Mouse (Mus musculus): Measurements from ENCODE around the gene Xpr1. TPM values are rescaled to one million over a fixed set of nuclear protein-coding genes. Genes with fewer than 3 reads are reported as not detected.

Xpr1 gene
- polyA plus RNA-seq, 1 experiment from 2014 or later: 92.5 TPM

DNA sequence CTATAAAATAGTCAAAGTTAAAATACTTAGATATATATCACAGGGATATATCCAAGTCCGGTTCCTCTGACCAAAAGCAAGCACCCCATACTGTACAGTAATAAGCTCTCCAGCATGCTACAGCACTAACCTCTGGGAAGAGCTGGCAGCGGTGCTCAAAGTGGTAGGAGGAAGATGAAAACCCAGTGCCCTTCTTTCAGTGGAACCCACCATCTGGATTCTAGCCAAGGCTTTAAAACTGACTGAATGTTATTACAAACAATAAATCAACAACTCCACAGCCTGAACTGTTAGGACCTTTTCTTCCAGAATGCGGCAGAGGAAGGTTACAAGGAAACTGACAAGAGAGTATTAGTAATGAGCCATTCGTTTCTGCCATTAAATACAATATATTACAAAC, 1.8 kb downstream of the Xpr1 start:
- 29% methylated on average over 4 of the region's 4 CpGs for WGBS
- H3K27me3 ChIP-seq (replicated peaks; ENCODE audit: control insufficient read depth, insufficient read depth, low read length): no peaks in the 10 kb centered on the region
- no peaks in the 10 kb centered on the region for H3K36me3 ChIP-seq (ENCODE audit: control insufficient read depth, insufficient read depth)
- peak overlapping the region; percentile 54 for H3K9ac ChIP-seq (replicated peaks; ENCODE audit: low read depth, low read length)
- peaks cover 9% of the 10 kb centered on the region; the same call in 1 of the 2 replicates for H3K4me1 ChIP-seq (replicated peaks; ENCODE audit: control insufficient read depth, insufficient read depth, low read length)
- H3K27ac ChIP-seq (ENCODE audit: low read length): 0 out of 2 replicates have a peak overlapping the region, but pooled peaks have one; percentile 48
- no peak for ATAC-seq
- H3K4me3 ChIP-seq (replicated peaks; ENCODE audit: low read length): peak overlapping the region; percentile 42
- peak overlapping the region; percentile 48 for H3K4me2 ChIP-seq (ENCODE audit: low read length)
- H3K9me3 ChIP-seq (ENCODE audit: control insufficient read depth, low read length): no peaks in the 10 kb centered on the region

GRCm38 (mm10) chr1:155412705-155413104, 4.5 kb downstream of the Xpr1 start:
- WGBS: 83% methylated on average over 2 of the region's 2 CpGs
- Histone ChIP-seq H3K4me1 (replicated peaks; ENCODE audit: control insufficient read depth, insufficient read depth, low read length) (peaks cover 9% of the 10 kb centered on the region; the same call in 1 of the 2 replicates), H3K9me3 (ENCODE audit: control insufficient read depth, low read length) (no peaks in the 10 kb centered on the region), H3K9ac (replicated peaks; ENCODE audit: low read depth, low read length) (no peak overlapping the region), H3K4me3 (replicated peaks; ENCODE audit: low read length) (no peak overlapping the region), H3K36me3 (ENCODE audit: control insufficient read depth, insufficient read depth) (no peaks in the 10 kb centered on the region), H3K4me2 (ENCODE audit: low read length) (no peak overlapping the region), H3K27me3 (replicated peaks; ENCODE audit: control insufficient read depth, insufficient read depth, low read length) (no peaks in the 10 kb centered on the region), H3K27ac (ENCODE audit: low read length) (no peak overlapping the region)
- no peak for ATAC-seq

DNA sequence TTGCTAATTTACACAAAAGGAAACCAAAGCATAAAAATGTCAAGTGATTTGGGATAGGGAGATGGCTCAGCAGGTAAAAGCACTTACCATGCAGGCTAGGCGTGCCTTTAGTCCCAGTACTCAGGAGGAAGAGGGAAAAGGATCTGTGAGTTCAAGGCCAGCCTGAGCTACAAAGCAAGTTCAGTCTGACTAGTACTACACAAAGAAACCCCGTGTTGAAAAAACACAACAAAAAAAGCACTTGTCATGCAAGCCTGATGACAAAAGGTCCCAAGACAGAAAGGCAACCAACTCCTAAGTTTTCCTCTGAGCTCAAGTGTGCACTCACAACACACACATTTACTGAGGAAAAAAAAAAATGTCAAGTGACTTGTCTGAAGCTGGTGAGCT, 8.6 kb downstream of the Xpr1 start:
- 69% methylated on average over 2 of the region's 2 CpGs for WGBS
- no peak overlapping the region for H3K4me2 ChIP-seq (ENCODE audit: low read length)
- no peaks in the 10 kb centered on the region for H3K27me3 ChIP-seq (replicated peaks; ENCODE audit: control insufficient read depth, insufficient read depth, low read length)
- no peaks in the 10 kb centered on the region for H3K36me3 ChIP-seq (ENCODE audit: control insufficient read depth, insufficient read depth)
- no peak for ATAC-seq
- H3K4me1 ChIP-seq (replicated peaks; ENCODE audit: control insufficient read depth, insufficient read depth, low read length): peaks cover 5% of the 10 kb centered on the region; the same call in 1 of the 2 replicates
- H3K9ac ChIP-seq (replicated peaks; ENCODE audit: low read depth, low read length): no peak overlapping the region
- H3K4me3 ChIP-seq (replicated peaks; ENCODE audit: low read length): no peak overlapping the region
- peaks cover 3% of the 10 kb centered on the region for H3K9me3 ChIP-seq (ENCODE audit: control insufficient read depth, low read length)
- no peak overlapping the region for H3K27ac ChIP-seq (ENCODE audit: low read length)

DNA sequence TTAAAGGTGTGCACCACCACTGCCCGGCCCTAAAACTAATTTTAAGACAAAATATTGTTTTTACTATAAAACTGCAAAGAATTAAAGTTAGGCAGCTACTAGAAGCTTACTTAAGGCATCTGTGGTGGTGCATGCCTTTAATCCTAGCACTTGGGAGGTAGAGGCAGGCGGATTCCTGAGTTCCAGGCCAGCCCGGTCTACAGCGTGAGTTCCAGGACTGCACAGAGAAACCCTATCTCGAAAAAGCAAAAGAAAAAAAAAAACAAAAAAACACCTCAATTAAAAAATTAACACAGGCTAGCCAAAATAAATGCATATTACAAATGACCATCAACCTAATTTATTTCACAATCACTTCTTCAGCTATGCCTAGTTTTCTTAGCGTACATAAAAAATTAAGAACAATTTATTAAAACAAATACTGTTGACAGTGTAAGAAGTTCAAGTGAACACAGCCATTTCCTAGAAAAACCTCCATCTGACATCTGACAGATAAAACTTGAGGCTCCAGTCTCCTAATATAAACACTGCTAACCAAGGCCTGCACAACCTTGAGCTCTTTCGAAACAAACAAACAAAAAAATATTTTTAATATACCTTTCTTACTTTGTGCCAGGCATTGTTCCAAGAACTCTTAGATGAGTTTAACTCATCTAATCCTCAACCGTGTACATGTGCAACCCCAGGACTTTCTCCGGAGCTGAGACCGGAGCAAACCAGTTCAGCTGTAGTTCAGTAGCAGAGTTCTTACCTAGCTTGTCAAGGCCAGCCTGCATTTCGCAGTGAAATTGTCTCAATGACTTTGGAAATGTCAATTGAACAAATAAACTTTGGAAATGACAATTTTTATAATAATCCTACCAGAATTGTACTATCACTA, 9.3 kb downstream of the Xpr1 start:
- no peak overlapping the region for H3K4me2 ChIP-seq (ENCODE audit: low read length)
- no peak overlapping the region for H3K4me3 ChIP-seq (replicated peaks; ENCODE audit: low read length)
- ATAC-seq: no peak
- WGBS: 95% methylated on average over 11 of the region's 11 CpGs
- H3K36me3 ChIP-seq (ENCODE audit: control insufficient read depth, insufficient read depth): no peaks in the 10 kb centered on the region
- H3K4me1 ChIP-seq (replicated peaks; ENCODE audit: control insufficient read depth, insufficient read depth, low read length): peaks cover 3% of the 10 kb centered on the region; the same call in 1 of the 2 replicates
- H3K27me3 ChIP-seq (replicated peaks; ENCODE audit: control insufficient read depth, insufficient read depth, low read length): no peaks in the 10 kb centered on the region
- H3K9me3 ChIP-seq (ENCODE audit: control insufficient read depth, low read length): peaks cover 3% of the 10 kb centered on the region
- H3K9ac ChIP-seq (replicated peaks; ENCODE audit: low read depth, low read length): no peak overlapping the region
- H3K27ac ChIP-seq (ENCODE audit: low read length): no peak overlapping the region

- no peaks in the 10 kb centered on the region for H3K27me3 ChIP-seq (replicated peaks; ENCODE audit: control insufficient read depth, insufficient read depth, low read length)
- peaks cover 3% of the 10 kb centered on the region for H3K9me3 ChIP-seq (ENCODE audit: control insufficient read depth, low read length)
- H3K9ac ChIP-seq (replicated peaks; ENCODE audit: low read depth, low read length): no peak overlapping the region
- no peak overlapping the region for H3K4me3 ChIP-seq (replicated peaks; ENCODE audit: low read length)
- no peak overlapping the region for H3K4me2 ChIP-seq (ENCODE audit: low read length)
- no peaks in the 10 kb centered on the region for H3K36me3 ChIP-seq (ENCODE audit: control insufficient read depth, insufficient read depth)
- ATAC-seq: no peak
- peaks cover 4% of the 10 kb centered on the region for H3K4me1 ChIP-seq (replicated peaks; ENCODE audit: control insufficient read depth, insufficient read depth, low read length)
- no peak overlapping the region for H3K27ac ChIP-seq (ENCODE audit: low read length)
- WGBS: 66% methylated on average over 4 of the region's 4 CpGs
Measured at GRCm38 (mm10) chr1:155400056-155400455, 17.2 kb downstream of the Xpr1 start.

DNA sequence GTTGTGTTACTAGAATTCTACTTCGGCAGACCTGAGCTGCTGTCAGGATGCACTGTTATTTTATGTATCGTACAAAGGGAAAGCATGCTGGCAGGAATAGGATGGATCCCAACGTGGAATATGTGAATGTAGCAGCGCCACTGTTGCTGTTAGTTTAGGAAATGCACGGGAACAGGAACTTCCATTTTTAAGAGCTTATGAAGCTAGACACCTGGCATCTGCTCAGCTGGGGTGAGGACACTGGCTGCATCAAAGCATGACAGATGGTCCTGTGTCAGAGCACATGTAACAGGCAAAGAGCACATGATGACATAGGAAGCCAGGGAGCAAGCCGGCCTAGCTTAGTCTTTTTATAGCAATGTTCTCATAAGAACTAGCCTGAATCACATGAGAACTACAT, 22.4 kb downstream of the Xpr1 start:
- Histone ChIP-seq H3K4me2 (ENCODE audit: low read length) (no peak overlapping the region), H3K9me3 (ENCODE audit: control insufficient read depth, low read length) (no peaks in the 10 kb centered on the region), H3K36me3 (ENCODE audit: control insufficient read depth, insufficient read depth) (no peaks in the 10 kb centered on the region), H3K27me3 (replicated peaks; ENCODE audit: control insufficient read depth, insufficient read depth, low read length) (no peaks in the 10 kb centered on the region), H3K27ac (ENCODE audit: low read length) (no peak overlapping the region), H3K4me1 (replicated peaks; ENCODE audit: control insufficient read depth, insufficient read depth, low read length) (peaks cover 12% of the 10 kb centered on the region), H3K9ac (replicated peaks; ENCODE audit: low read depth, low read length) (no peak overlapping the region), H3K4me3 (replicated peaks; ENCODE audit: low read length) (no peak overlapping the region)
- 0 out of 2 replicates have a peak, but pooled peaks have one; percentile 47 for ATAC-seq
- 68% methylated on average over 6 of the region's 6 CpGs for WGBS

DNA sequence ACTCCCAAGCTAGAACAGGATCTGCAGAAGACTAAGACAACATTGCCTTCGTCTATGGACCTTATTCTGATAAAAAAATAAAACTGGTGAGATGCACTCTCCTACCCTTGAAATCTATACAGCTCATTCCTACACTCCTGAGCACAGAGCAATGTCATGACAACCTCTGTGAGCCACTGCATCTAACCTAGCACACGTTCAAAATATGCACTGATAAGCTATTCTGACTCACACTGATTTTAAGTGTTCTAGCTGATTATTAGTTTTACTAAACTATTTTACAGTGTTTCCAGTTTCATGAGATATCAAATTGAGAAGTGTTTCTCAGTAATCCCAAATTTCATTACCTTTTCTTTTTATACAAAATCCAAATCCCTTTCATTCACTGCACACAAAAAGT, 23.2 kb downstream of the Xpr1 start:
- no peak for ATAC-seq
- WGBS: 70% methylated on average over 2 of the region's 2 CpGs
- no peaks in the 10 kb centered on the region for H3K36me3 ChIP-seq (ENCODE audit: control insufficient read depth, insufficient read depth)

GRCm38 (mm10) chr1:155392825-155393224, 24.4 kb downstream of the Xpr1 start:
- Histone ChIP-seq H3K4me3 (replicated peaks; ENCODE audit: low read length) (no peak overlapping the region), H3K27me3 (replicated peaks; ENCODE audit: control insufficient read depth, insufficient read depth, low read length) (no peaks in the 10 kb centered on the region), H3K4me2 (ENCODE audit: low read length) (no peak overlapping the region), H3K36me3 (ENCODE audit: control insufficient read depth, insufficient read depth) (no peaks in the 10 kb centered on the region), H3K9ac (replicated peaks; ENCODE audit: low read depth, low read length) (no peak overlapping the region), H3K4me1 (replicated peaks; ENCODE audit: control insufficient read depth, insufficient read depth, low read length) (peaks cover 15% of the 10 kb centered on the region), H3K27ac (ENCODE audit: low read length) (no peak overlapping the region), H3K9me3 (ENCODE audit: control insufficient read depth, low read length) (no peaks in the 10 kb centered on the region)
- WGBS: 97% methylated on average over 7 of the region's 7 CpGs
- ATAC-seq: no peak

More for the DNA sequence above, 23.2 kb downstream of the Xpr1 start:
- Histone ChIP-seq H3K4me2 (ENCODE audit: low read length) (no peak overlapping the region), H3K4me3 (replicated peaks; ENCODE audit: low read length) (no peak overlapping the region), H3K27ac (ENCODE audit: low read length) (no peak overlapping the region), H3K9me3 (ENCODE audit: control insufficient read depth, low read length) (no peaks in the 10 kb centered on the region), H3K4me1 (replicated peaks; ENCODE audit: control insufficient read depth, insufficient read depth, low read length) (peaks cover 9% of the 10 kb centered on the region), H3K9ac (replicated peaks; ENCODE audit: low read depth, low read length) (no peak overlapping the region), H3K27me3 (replicated peaks; ENCODE audit: control insufficient read depth, insufficient read depth, low read length) (no peaks in the 10 kb centered on the region)

GRCm38 (mm10) chr1:155391537-155391936, 25.7 kb downstream of the Xpr1 start:
- Histone ChIP-seq H3K27me3 (replicated peaks; ENCODE audit: control insufficient read depth, insufficient read depth, low read length) (no peaks in the 10 kb centered on the region), H3K9ac (replicated peaks; ENCODE audit: low read depth, low read length) (no peak overlapping the region), H3K9me3 (ENCODE audit: control insufficient read depth, low read length) (no peaks in the 10 kb centered on the region), H3K4me1 (replicated peaks; ENCODE audit: control insufficient read depth, insufficient read depth, low read length) (peaks cover 15% of the 10 kb centered on the region), H3K27ac (ENCODE audit: low read length) (no peak overlapping the region), H3K4me3 (replicated peaks; ENCODE audit: low read length) (no peak overlapping the region), H3K36me3 (ENCODE audit: control insufficient read depth, insufficient read depth) (no peaks in the 10 kb centered on the region), H3K4me2 (ENCODE audit: low read length) (no peak overlapping the region)
- ATAC-seq: no peak
- 48% methylated on average over 4 of the region's 4 CpGs for WGBS

Data from forebrain, embryonic 16.5 days (tissue).